Mouse (Mus musculus): ENCODE data around the gene Zcchc14. TPM values are rescaled to one million over a fixed set of nuclear protein-coding genes. Genes with fewer than 3 reads are reported as not detected.
"Not testable (repeated sequence)": the region's sequence is repeated elsewhere in the genome, so short reads cannot be mapped to it uniquely, and the experiment has no call there.

Gene Zcchc14
- total RNA-seq, 2 experiments from 2014 or later = 61.3 to 75.3 TPM

DNA sequence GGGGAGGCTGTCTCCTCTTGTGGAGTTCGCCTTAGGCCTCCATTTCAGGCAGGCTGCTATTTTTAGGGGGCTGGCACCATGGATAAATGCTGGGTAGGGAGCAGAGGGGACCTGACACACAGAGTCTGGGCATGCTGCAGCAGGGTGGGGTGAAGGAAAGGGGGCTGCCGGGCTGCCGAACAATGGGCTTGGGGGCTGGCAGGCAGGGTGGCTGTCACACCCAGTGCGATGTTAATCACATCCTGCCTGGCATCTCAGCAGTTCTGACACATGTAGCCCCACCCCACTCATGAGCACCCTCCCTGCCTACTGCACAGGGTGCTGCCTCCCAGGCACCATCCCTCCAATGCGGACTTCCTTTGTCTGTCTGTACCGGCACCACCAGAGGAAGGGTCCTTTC lies 15.9 kb upstream of the Zcchc14 start:
- intact Hi-C loops (cut with DNase I) = no loop called here

GRCm38 (mm10) chr8:121667936-121668500 lies 15.3 kb upstream of the Zcchc14 start:
- DNase-seq (ENCODE audit: low spot score in 2 of 2); intact Hi-C loops (cut with DNase I): not testable (repeated sequence)

More for the DNA sequence above, 15.9 kb upstream of the Zcchc14 start:
- no peak for DNase-seq (ENCODE audit: low spot score in 2 of 2)

DNA sequence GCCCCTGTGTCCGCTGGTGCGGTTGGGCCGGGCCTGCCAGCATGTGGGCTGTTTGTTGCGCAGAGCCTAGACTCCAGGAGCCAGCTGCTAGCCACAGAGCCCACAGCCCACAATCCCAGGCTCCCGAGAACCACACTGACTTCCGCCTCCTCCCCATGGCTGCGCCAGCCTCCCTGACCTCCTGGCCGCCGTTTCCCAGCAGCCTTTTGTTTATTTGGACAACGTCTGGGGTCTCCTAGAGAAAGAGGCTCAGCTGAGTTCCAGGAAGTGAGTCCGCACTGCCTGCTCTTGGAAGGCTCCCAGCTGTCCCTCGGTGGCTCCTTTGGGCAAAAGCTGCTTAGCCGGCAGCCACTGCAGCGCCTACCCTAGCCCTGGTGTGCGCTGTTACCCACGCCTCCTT lies 12.6 kb upstream of the Zcchc14 start:
- DNase-seq (ENCODE audit: low spot score in 2 of 2) = no peak
- intact Hi-C loops (cut with DNase I) = no loop called here

DNA sequence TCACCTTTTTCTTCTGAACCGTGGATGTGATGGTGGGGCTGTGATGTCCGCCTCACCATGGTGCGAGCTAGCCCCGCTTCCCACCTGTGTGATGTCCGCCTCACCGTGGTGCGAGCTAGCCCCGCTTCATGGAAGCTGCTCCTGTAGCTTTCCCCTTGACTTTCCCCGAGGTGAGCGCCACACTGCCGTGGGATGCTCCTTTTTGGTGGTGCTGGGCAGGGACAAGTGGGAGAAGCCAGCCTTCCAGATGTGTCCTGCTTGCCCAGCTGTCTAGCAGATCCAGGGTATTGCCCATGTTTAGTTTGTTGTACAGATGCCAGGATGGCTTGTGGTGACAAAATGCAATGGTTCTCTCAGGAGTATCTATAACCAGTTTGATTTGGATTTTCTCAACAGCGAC lies 10.4 kb upstream of the Zcchc14 start:
- intact Hi-C loops (cut with DNase I) = no loop called here
- DNase-seq (ENCODE audit: low spot score in 2 of 2) = no peak

- intact Hi-C loops (cut with DNase I) = no loop called here
- no peak for DNase-seq (ENCODE audit: low spot score in 2 of 2)
Observed at GRCm38 (mm10) chr8:121661631-121662357, 9.1 kb upstream of the Zcchc14 start.

DNA sequence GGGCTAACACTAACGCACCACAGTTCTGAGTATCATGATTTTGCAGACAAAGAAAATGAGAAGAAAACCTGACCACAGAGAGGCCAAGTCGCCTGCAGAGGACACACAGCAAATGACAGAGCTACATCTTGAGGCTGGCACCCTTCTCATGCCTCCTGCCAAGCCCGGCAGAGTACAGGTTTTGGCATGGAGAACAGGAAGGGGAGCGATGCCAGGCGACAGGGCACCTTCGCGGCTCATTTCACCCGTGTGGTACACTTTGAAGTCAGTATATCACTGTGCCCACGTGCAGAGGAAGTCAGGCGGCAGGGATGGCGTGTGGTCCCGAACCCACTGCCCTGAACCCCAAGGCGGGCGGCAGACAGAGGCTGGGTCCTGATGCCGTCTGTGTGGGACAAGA lies 7.9 kb upstream of the Zcchc14 start:
- intact Hi-C loops (cut with DNase I) = no loop called here
- DNase-seq (ENCODE audit: low spot score in 2 of 2) = no peak

GRCm38 (mm10) chr8:121654966-121655494 lies 2.3 kb upstream of the Zcchc14 start:
- intact Hi-C loops (cut with DNase I) = loop anchor here (5.0 kb wide), 2 partner anchors 53 to 77 kb away; no protein-coding TSS in a partner anchor
- no peak for DNase-seq (ENCODE audit: low spot score in 2 of 2)

GRCm38 (mm10) chr8:121654131-121654530 lies 1.4 kb upstream of the Zcchc14 start:
- no peak for DNase-seq (ENCODE audit: low spot score in 2 of 2)
- intact Hi-C loops (cut with DNase I) = loop anchor here (5.0 kb wide), 2 partner anchors 52 to 78 kb away; no protein-coding TSS in a partner anchor

DNA sequence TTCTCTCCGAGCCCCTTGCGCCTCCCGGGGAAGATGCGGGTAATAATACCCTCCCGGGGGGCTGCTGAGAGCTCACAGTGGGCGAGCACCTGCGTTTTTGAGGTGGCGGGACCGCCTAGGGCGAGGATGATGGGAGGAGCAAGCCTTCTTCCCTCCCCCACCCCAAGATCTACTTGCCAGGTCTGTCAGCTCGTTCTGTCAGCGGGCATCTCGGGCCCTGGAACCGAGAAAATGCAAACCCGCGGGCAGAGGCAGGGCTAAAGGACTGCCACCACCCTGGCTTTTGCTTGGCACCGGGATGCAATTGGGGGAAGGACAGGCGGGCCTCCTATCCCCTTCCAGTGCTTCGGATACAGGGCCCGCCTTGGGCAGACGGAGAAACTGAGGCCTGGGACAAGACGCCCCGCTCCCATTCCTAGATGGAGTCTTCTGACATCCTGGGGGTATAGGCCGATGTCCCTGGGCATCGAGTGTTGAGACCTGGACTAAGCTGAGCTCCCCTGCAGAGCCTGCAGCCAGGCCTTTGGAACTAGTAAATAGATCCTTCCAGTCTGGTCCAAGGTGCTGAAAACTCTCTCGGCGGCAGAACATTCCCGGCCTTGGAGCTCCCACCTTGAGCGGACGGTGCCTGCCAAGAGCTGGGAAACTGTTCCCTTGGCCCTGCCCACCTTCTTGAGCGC lies 779 bp upstream of the Zcchc14 start:
- intact Hi-C loops (cut with DNase I) = loop anchor here (5.0 kb wide), 2 partner anchors 51 to 79 kb away; no protein-coding TSS in a partner anchor
- DNase-seq (ENCODE audit: low spot score in 2 of 2) = no peak

- peak; percentile 59 to 70 for DNase-seq (ENCODE audit: low spot score in 2 of 2)
- intact Hi-C loops (cut with DNase I) = loop anchor here (5.0 kb wide), 2 partner anchors 50 to 80 kb away; no protein-coding TSS in a partner anchor
Observed at GRCm38 (mm10) chr8:121651874-121652361, 783 bp downstream of the Zcchc14 start.

- DNase-seq (ENCODE audit: low spot score in 2 of 2) = peak in 1 of 2 experiments; percentile 47
- intact Hi-C loops (cut with DNase I) = loop anchor here (5.0 kb wide), 2 partner anchors 49 to 81 kb away; no protein-coding TSS in a partner anchor
Observed at GRCm38 (mm10) chr8:121651308-121651873, 1.3 kb downstream of the Zcchc14 start.

DNA sequence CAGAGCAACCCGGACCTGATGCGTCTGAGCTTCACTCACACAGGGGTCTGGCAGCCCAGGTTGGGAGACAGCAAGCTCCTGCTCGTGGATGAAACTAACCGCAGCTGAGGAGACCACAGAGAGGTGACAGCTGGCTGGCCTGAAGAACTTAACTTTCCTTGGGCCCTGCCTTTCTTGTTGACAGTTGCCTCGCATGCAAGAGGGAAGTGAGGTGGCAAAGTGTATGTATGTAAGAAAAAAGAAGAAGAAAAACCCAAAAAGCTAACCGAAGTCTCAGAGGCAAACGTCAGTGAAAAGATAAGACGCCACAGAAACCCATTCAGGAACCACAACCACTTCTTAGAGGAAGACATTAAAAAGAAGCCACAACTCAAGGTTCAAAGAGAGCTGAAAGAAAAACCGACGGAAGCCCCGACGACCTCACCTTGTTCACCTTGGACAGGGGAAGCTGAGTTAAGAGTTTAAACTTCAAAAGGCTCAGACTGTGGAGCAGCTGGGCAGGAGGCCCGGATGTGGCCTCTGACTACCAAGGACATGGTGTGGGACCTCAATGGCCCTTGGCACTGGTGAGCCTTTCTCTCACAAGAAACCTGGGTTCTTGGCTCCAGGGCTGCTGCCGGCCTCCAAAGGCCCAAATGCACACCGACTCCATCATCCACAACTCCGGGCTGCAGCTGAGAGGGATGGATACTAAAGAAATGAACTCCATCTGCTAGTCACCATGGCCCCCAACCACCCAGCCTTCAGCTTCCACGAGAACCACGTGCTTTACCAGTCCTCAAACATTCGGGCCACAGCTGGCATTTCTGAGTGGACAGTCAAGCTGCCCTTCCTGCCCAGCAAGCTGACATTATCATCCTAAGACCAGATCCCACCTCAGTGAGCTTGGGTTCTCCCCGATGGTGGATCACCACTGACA lies 2.1 kb downstream of the Zcchc14 start:
- DNase-seq (ENCODE audit: low spot score in 2 of 2) = no peak
- intact Hi-C loops (cut with DNase I) = loop anchor here (5.0 kb wide), 2 partner anchors 48 to 82 kb away; no protein-coding TSS in a partner anchor

DNA sequence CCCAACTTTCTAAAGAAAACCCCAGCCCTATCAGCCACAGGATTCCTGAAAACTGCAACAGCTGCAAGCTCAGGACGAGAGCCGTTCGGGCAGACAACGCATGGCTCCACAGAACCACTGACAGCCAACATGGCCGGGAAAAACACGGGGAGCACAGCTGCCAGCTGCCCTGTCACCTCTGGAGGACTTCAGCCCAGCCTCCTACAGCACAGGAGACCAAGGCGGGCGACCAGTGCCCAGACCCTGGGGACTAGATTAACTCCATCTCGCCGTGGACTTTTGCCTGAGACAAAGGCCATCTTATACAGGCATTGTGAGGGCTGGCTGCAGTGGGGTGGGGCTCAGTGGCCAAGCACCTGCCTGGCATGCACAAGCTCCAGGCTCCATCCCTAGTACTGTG lies 2.8 kb downstream of the Zcchc14 start:
- no peak for DNase-seq (ENCODE audit: low spot score in 2 of 2)
- intact Hi-C loops (cut with DNase I) = loop anchor here (5.0 kb wide), 2 partner anchors 48 to 82 kb away; no protein-coding TSS in a partner anchor

DNA sequence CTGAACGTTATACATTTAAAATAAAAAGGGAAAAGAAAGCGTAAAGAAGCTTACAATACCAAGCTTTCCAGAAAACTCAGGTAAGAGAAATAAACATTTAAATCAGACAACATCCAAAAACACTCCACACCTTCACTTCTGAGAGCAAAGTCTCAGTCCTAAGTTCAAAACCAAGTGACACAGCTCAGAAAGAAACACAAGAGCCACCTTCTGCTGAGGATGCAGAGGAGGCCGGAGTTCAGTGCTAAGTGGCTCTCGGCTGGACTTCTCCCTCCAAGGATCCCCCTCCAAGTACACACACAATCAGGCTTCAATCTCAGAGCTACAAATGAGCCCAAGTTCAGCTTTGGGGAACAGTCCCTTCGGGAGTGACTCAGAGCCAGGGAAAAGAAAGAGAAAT lies 3.3 kb downstream of the Zcchc14 start:
- no peak for DNase-seq (ENCODE audit: low spot score in 2 of 2)
- intact Hi-C loops (cut with DNase I) = no loop called here

- intact Hi-C loops (cut with DNase I) = no loop called here
- DNase-seq (ENCODE audit: low spot score in 2 of 2) = no peak
Observed at GRCm38 (mm10) chr8:121648451-121648850, 4.2 kb downstream of the Zcchc14 start.

GRCm38 (mm10) chr8:121647511-121648215 lies 5.0 kb downstream of the Zcchc14 start:
- DNase-seq (ENCODE audit: low spot score in 2 of 2) = no peak
- intact Hi-C loops (cut with DNase I) = no loop called here

DNA sequence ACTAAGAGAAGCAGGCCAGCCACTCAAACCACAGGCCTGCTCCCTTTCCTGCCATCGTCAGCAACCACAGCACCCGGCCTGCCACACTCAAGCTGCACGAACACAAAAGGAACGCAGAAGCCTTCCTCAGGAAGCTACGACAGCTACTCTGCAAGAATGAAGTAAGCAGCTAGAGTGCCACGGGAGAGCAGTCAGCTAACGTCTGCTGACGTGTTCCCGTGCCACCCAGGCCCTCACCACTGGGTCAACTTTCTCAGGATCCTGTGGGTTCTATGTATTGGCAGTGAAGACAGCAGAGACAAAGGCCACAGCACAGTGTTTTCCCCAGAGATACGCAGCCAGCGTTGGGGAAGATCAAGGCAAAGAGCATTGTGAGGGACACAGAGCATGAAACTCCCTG lies 9.3 kb downstream of the Zcchc14 start:
- DNase-seq (ENCODE audit: low spot score in 2 of 2) = no peak
- intact Hi-C loops (cut with DNase I) = no loop called here

DNA sequence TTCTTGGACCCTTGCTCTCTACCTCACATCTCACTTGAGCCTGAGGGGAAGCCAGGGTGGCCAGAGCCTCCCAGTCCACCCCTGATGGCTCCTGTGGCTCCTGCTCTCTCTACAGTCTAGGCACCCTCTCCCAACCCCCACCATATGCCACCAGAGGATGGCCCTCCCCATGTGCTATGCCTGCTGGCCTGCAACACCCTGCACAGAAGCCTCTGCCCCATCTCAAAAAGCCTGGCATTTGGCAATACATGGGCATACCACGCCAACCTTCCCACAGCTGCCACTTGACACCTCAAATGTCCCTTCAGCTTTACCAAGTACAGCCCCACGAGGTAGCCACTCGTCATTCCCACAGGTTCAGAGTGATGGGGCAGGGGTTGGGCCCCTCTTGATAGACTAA lies 9.9 kb downstream of the Zcchc14 start:
- no peak for DNase-seq (ENCODE audit: low spot score in 2 of 2)
- intact Hi-C loops (cut with DNase I) = no loop called here
